Mouse (Mus musculus) lung, postnatal 0 days (tissue): ENCODE data around the gene Cluh.

ENCODE experiments used
- CTCF ChIP-seq: IDR thresholded peaks from 2 replicates; pipeline ENCODE4 v1.5.1; 2016; ENCODE audit warnings: antibody characterized with exemption, mild to moderate bottlenecking
- EP300 ChIP-seq: IDR thresholded peaks from 2 replicates; pipeline ENCODE4 v1.6.1; 2016; ENCODE audit warnings: antibody characterized with exemption, mild to moderate bottlenecking, control low read depth

DNA sequence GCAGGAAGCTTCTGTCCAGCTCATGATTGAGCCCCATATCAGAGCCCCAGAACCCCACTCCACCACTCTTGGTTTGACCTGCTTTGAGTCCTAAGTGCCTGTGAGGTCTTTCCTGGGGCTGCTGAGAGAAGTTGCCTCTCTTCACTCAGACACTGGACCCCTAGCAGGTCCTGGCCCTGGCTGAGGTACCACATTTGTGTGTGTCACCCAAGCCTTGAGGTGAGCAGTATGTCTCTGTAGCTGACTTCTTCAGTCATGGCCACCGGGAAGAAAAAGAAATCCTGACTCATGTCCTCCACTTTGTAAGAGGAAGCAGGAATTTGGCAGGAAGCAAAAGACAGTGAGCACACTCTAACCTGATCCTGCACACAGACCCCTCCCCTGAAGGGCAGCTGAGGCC is 9.7 kb upstream of the Cluh start:
- no peak for TF ChIP-seq CTCF
- TF ChIP-seq EP300, result no peak
